Mouse (Mus musculus) gastrocnemius, postnatal 4 days (tissue): ENCODE data around the gene Nxn. TPM values are rescaled to one million over a fixed set of nuclear protein-coding genes. Genes with fewer than 3 reads are reported as not detected.

Source experiments
- DNase-seq, 2 experiments: peaks; one replicate each; pipeline ENCODE4 v3.0.0; 2021 to 2022; ENCODE audit warnings: low spot score in 2 of 2, mixed read lengths in 2 of 2
- long read RNA-seq, 2 experiments: library from polyadenylated mRNA; stranded (forward); transcript quantifications; one replicate each; pipeline ENCODE4 v2.0.0; 2021
- total RNA-seq, 2 experiments: library from RNA; stranded (reverse); gene quantifications; 2 replicates each; pipeline ENCODE4 v1.2.3; 2021

The Nxn gene
- 10 to 100 TPM; 59.8 to 60.9 TPM for total RNA-seq
- long read RNA-seq, experiment 1, transcript Nxn-201 (8 exons, 2,755 nt), result major isoform, 85 of 97 reads
- long read RNA-seq, experiment 1, partial matches to known transcripts, result 8 of 97 reads
- long read RNA-seq, experiment 1, other reads (novel, unspliced or antisense), result 3 of 97 reads
- long read RNA-seq, experiment 2, transcript Nxn-201 (8 exons, 2,755 nt), result major isoform, 110 of 124 reads
- long read RNA-seq, experiment 2, partial matches to known transcripts, result 5 of 124 reads
- long read RNA-seq, experiment 2, other reads (novel, unspliced or antisense), result 9 of 124 reads

DNA sequence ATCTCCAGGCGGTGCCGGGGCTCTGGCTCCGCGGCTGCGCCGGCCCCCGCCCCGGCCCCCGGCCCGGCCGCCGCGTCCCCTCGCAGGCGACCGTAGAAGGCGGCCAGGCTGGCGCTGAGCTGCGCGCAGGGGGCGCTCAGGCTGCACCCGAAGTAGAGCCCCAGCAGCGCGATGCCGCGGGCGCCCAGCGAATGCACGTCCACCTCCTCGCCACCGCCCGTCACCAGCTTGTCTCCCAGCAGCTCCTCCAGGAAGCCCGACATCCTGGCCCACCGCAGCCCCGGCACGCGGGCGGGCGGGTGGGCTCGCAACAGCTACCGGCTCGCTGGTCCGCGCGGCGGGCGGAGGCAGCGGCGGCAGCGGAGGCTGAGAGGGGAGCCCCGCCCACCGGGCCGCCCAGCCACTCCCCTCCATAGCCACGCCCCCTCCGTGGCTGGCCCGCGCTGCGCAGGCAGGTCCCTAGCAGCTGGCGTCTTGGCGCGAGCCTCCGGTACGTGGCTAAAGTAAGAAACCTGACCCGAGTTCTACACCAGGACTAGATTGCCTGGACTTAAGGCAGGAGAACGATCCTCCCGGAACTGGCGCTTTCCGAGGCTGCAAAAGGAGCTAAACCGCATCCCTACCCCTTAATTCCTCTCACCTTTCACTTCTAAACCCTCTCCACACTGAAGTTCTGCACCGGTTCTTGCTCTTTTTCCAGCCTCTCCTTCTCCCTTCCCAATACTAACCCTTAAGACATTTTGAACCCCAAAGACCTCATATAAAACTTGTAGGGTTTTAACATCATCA is at the start of gene Nxn:
TSS of gene Nxn (minus strand) at position 343 of the 789 bp plus-strand sequence.
- peak; percentile 96 for DNase-seq

DNA sequence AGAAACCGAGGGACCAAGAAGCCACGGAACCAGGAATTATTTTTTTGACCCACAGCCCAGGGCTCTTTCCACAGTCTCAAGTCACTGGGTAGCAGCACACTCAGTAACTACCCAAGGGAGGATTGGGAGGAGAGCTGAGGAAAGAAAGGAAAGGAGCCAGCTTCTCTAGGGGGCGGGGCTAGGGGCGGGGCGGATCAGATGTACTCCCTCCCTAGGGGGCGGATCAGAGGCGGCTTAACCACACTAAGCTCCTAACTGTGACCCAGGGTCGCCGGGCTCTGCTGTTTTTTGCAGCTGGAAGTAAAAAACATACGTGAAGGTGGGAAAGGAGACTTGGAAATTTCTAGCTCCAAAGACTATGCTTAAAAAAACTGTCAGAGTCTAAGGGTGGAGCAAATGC is 47.3 kb upstream of the Nxn start:
- no peak for DNase-seq

- no peak for DNase-seq
Measured at GRCm38 (mm10) chr11:76445459-76445858, 46.5 kb upstream of the Nxn start.

DNA sequence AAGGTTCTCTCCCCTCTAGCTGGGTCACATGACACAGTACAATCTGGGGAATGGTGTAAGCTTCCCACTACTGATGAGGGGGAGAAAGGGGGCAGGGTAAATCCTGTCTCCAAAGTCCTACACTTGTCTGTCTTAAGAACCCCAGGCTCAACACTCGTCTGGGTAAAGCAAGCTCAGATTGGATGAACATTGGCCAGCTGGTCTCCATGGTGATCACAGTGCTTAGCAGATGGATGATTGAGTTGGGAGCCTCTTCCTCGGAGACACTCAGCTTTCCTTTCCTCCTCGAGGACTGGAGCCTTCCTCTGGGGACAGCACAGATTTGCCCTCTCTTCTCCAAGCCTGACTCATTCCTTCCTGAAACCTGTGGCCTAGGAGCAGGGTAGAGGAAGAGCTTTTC is 40.7 kb upstream of the Nxn start:
- DNase-seq, result no peak

- DNase-seq, result peak; percentile 31 to 65
Measured at GRCm38 (mm10) chr11:76436864-76437437, 38.0 kb upstream of the Nxn start.

- peak in 1 of 2 experiments; percentile 34 for DNase-seq
Measured at GRCm38 (mm10) chr11:76436009-76436408, 37.1 kb upstream of the Nxn start.

DNA sequence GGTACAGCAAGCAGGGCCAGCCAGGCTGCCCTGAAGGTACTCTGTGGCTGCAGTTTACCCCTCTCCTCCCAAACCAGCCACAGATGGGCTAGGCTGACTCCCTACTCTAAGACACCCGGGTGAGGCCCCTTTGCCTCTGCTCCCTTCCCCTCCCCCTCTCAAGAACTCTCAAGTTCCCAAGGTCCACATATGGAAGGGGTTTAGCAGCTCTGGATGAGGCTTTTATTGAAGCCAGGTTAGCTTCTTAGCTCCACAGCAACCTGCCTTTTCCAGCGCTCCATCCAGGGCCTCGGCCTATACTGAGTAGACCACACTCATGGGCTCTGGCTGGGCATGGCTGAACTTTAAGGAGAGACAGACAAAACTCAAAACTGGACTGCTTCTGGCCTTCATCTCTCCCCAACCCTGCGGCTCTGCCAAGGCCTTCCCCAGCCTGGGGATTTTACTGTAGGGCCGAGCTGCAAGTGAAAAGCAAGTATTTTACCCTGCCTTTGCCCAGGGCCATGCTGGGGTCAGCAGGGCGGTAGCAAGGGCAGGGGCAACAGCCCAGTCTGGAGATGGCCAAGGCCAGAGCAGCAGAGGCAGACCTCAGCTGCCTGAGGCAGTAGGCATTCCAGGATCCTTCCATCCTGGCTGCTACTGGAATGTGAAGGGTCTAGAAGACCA is 31.2 kb upstream of the Nxn start:
- DNase-seq, result no peak

DNA sequence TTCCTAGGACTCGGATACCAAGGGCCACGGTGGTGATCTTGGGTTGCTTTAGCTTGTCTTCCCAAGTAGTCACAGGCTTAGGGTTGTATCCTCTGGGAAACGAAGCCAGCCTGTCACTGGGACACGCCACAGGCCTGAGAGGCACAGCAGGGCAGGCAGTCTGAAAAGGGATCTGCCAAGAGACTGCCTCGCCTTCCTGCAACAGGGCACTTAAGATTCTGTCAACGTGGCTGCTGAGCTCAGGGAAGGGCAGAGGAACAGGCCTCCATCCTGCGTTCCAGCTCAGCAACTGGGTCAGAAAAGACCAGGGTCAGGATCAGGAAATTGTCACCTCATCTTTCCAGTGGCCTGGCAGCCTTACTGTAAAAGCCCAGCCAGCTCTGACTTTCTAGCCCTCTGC is 30.6 kb upstream of the Nxn start:
- DNase-seq, result no peak

DNA sequence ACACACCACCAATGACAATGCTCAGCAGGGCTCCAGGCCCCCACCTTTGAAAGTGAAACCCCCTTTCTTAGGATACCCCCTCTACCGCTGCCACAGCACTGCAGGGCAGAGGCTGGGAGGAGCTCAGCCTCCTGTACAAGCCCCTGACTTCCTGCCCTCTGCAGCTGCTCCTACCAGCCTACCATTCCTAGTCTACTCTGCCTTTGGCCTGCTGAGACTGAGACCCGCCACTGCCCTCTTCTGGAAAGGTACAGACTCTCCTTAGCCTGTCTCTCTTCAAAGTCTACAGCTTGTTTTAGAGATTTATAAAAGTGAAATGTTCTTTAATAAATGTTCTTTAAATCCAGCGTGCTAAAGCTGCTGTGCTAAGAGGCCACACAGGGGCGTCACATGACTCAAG is 30.1 kb upstream of the Nxn start:
- no peak for DNase-seq

DNA sequence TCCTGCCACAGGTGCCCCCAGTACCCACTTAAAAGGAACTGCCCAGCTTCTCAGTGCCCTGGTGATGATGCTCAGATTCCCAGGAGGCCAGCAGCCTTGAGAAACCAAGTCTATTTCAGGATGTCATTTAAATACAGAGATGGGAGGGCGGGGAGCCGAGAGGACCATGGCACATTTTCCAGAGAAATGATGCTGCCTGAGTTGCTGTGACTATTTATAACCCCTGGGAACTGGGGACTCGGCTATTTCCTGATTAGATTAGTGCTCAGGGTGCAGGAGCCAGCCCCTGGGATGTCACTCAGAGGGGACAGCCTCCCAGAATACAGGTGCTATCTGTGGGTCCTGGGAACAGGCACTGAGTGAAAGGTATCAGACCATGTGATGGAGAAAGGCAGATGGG is 28.8 kb upstream of the Nxn start:
- no peak for DNase-seq

DNA sequence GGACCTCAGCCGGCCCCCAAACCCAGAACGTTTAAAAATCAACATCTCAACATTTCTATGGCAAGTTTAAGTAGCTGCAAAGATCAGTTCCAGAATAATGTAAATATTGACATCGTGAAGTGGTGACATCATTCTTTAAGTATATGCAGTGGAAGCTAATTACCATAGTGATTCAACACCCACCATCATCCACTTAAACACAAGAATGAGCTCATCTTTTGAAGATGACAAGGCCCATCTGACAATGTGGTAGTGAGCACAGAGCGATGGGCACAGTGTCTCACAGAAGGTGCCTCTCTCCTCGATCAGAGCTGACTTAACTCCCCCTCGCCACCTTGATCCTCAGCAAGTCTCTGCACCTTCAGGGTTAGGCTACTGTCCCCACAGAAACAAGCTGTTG is 26.8 kb upstream of the Nxn start:
- DNase-seq, result no peak

DNA sequence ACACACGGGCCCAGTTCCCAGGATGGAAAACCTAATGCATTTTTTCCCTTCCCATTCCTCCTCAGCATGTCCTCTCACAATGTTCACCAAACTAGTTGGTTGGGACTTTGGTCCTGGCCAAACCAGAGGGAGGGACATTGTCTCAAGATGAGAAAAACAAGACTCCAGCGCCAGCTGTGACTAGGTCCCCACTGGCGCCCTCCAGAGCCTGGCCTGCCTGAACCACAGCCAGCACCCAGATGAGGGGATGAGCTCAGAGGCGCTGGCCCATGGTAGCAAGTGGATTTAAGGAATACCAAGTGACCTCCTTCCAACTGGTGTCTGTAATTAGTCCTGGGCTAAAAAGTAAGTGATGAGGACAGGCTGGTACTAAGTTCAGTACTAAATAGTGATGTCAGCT is 22.0 kb upstream of the Nxn start:
- peak in 1 of 2 experiments; percentile 55 for DNase-seq

- DNase-seq, result no peak
Measured at GRCm38 (mm10) chr11:76419179-76419578, 20.2 kb upstream of the Nxn start.

GRCm38 (mm10) chr11:76418423-76418822 is 19.5 kb upstream of the Nxn start:
- no peak for DNase-seq

GRCm38 (mm10) chr11:76415985-76416384 is 17.0 kb upstream of the Nxn start:
- DNase-seq, result no peak

GRCm38 (mm10) chr11:76415001-76415400 is 16.1 kb upstream of the Nxn start:
- DNase-seq, result no peak

GRCm38 (mm10) chr11:76413202-76413601 is 14.3 kb upstream of the Nxn start:
- no peak for DNase-seq

GRCm38 (mm10) chr11:76410826-76411225 is 11.9 kb upstream of the Nxn start:
- DNase-seq, result peak in 1 of 2 experiments; percentile 59

GRCm38 (mm10) chr11:76406702-76407583 is 8.0 kb upstream of the Nxn start, which contains the start of gene Timm22:
Gene Timm22 (plus strand): TSS chr11:76406952.
- DNase-seq, result peak; percentile 86 to 94

GRCm38 (mm10) chr11:76405626-76406264 is 6.8 kb upstream of the Nxn start:
- DNase-seq, result no peak
